Mouse (Mus musculus) heart, postnatal 4 days (tissue): ENCODE data around the gene Cdx2. TPM values are rescaled to one million over a fixed set of nuclear protein-coding genes. Genes with fewer than 3 reads are reported as not detected.

ENCODE experiments used
- DNase-seq: peaks from one replicate; pipeline ENCODE4 v3.0.0; 2021
- total RNA-seq, 2 experiments: library from RNA; stranded (reverse); gene quantifications; 2 replicates each; pipeline ENCODE4 v1.2.3; 2021

Gene Cdx2
- total RNA-seq, 2 experiments from 2014 or later: not detected

GRCm38 (mm10) chr5:147292506-147293120, 14.5 kb downstream of the Cdx2 start:
- no peak for DNase-seq

DNA sequence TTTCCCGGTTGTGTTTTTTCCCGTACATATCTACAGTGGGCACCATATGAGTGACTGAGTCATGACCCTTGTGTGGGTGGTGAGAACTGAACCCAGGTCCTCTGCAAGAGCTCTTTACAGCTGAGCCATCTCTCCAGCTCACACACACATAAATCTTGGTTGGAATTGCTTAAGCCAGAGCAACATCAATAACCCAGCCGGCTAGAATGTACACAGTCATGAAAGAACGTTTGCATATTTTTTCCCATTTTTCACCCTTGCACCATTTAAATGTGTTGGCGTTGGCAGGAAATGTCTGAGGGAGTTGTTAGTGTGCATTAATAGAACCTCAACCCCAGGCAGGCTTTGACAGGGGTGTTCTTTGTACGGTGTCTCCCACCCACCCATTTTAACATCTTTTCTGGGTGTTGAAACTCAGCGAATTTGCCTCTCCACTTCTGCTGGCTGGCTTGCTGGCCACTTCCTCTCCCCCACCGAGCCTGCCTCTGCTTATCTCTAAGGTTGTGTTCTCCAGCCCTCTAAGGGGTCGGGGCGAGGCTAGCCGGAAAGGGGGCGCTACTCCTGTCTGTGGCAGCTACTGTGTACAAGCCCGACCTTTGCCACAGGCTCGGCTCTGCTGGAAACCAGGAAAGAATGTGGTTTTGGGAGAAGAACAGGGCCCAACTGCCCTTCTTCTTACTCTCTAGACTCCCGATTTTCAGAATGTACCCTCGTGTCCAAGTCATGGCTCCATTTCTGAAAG, 15.1 kb downstream of the Cdx2 start:
- DNase-seq: no peak

DNA sequence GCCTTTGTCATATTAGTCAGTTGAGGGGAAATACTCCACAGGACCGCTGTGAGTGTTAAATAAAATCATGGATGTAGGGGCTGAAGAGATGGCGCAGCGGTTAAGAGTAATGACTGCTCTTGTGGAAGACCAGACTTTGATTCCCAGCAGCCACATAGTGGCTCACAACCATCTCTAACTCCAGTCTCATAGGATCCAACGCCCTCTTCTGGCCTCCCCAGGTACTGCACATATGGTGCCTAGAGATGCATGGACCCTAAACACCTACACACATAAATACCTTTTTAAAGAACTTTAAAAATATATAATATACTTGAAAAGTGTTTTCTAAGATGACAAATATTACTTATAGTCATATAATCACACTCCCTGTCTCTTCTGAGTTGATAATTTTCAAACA, 22.7 kb downstream of the Cdx2 start:
- no peak for DNase-seq

DNA sequence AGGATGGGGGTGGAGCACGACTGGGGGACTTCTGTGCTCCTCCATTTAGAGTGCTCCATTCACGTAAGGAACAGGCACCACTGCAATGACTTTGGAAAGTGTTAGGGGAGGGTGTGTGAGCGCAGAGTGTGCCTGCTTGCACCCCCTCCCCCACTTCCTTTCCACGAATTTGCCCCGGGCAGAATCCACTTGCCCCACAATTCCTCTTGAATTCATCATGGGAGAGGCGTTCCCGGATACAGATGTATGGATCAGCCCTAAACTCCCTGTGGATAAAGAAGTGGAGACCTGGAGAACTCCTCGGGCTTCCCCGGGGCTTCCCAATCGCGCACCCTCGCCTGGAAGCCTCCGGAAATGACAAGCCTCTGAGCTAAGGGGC, 29.5 kb downstream of the Cdx2 start:
- no peak for DNase-seq

GRCm38 (mm10) chr5:147276701-147277546, 30.1 kb downstream of the Cdx2 start:
- no peak for DNase-seq

DNA sequence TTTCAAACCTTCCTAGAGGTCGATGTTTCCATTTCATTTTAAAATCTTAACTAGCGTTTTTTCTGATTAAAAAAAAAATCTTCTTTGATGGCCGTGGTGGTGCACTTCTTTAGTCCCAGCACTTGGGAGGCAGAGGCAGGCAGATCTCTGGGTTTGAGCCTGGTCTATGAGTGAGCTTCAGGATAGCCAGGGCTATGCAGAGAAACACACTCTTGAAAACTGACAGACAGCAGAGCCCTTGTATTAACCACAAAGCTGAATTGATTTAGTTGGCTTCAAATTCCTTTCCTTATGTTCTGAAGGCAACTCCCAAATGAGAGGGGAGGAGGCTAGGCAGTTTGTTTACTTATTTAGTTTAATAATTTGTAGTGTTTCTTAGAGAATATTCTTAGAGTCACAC, 31.3 kb downstream of the Cdx2 start:
- no peak for DNase-seq

GRCm38 (mm10) chr5:147274174-147275141, 32.6 kb downstream of the Cdx2 start:
- DNase-seq: no peak

- DNase-seq: no peak
Measured at GRCm38 (mm10) chr5:147272808-147273345, 34.2 kb downstream of the Cdx2 start.

DNA sequence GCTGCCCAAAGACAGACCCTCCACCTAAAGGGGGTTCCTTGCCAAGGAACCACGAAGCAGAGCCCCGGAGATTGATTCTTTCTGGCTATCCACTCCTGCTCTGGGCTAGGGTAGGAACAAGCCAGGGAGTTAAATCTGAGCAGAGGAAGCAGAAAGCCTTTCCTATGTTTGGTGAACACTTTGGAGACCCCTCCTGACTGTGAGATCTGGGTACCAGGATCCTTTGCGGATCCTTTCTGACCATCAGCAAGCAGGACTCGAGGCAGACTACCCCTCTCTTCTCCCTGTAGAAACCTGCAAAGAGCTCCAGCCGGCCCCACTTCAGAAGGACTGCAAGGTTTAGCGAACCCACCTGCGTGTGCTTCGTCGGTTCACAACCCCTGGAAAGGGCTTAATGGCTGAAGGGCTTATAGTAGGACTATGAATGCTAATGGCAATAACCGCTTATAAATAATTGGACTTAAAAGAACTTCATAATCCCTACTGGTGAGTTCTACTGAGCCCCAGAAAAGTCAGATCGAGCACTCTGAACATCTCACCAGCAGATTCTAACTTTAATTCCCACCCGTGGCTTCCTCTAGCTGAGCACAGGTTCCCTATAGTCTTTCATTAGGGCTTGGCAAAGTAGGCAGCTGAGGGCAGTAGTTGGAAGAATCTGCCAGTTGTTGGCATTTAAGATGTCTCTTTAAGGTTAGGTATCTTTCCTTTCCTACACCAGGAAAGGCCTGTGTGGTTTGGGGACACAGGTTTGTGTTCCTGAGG, 34.8 kb downstream of the Cdx2 start:
- DNase-seq: no peak

GRCm38 (mm10) chr5:147270673-147271655, 36.1 kb downstream of the Cdx2 start:
- DNase-seq: no peak

DNA sequence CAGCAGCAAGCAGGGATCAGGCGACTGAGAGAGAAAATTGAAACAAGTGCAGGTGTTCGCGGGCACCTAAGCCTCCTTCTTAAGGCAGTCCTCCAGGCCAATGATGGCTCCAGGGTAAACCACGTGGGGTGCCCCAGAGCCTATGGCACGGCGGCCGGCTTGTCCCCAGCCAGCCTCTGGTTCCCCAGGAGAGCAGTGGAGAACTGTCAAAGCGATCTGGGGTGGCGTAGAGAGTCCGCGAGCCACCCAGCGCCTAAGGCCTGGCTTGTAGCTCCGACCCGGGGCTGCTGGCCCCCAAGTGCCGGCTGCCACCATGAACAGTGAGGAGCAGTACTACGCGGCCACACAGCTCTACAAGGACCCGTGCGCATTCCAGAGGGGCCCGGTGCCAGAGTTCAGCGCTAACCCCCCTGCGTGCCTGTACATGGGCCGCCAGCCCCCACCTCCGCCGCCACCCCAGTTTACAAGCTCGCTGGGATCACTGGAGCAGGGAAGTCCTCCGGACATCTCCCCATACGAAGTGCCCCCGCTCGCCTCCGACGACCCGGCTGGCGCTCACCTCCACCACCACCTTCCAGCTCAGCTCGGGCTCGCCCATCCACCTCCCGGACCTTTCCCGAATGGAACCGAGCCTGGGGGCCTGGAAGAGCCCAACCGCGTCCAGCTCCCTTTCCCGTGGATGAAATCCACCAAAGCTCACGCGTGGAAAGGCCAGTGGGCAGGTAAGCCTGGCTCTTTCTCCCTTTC, 37.0 kb downstream of the Cdx2 start, which contains the start of gene Pdx1:
TSS of gene Pdx1 (plus strand) at position 34 of the 747 bp plus-strand sequence.
- no peak for DNase-seq

- DNase-seq: no peak
Measured at GRCm38 (mm10) chr5:147269371-147269770, 37.7 kb downstream of the Cdx2 start.

- no peak for DNase-seq
Measured at GRCm38 (mm10) chr5:147268728-147269127, 38.3 kb downstream of the Cdx2 start.

- DNase-seq: no peak
Measured at GRCm38 (mm10) chr5:147267434-147267833, 39.6 kb downstream of the Cdx2 start.

GRCm38 (mm10) chr5:147263945-147264344, 43.1 kb downstream of the Cdx2 start:
- DNase-seq: no peak

DNA sequence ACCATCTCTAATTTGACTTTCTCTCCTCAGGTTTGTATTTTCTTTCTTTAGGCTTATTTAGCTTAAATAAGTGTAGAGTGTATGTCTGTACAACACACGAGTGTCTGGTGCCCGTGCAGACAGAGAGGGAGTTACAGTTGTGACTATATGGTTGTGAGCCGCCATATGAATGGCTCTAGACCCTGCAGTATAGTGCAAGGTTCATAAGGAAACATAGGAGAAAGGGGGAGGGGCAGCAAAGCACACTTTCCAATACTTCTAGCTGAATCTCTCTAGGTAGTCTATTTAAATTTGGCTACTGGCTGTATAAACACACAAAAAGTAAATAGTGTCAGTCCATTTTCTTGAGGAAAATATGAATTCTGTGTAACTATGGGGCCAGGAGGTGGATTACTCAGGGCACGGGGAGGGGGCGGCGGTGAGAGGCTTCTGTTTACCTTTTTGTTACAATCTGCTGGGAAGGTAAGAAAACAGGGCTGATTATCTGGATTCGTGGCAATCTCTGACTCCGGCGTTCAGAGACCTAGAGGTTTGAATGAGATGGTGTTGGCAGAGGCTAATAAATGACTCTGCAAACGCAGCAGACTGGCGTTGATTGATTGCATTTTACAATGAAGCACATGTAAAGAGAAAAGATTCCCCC, 45.0 kb downstream of the Cdx2 start:
- DNase-seq: no peak

GRCm38 (mm10) chr5:147260778-147261177, 46.3 kb downstream of the Cdx2 start:
- DNase-seq: no peak

- no peak for DNase-seq
Measured at GRCm38 (mm10) chr5:147260189-147260588, 46.9 kb downstream of the Cdx2 start.
